Mouse (Mus musculus): Measurements from ENCODE around the gene Tgm4.

GRCm38 (mm10) chr9:123113931-123114330 is 79.4 kb downstream of the Tgm4 start:
- TF ChIP-seq POLR2A (IDR thresholded peaks at IDR 0.05; ENCODE audit: borderline replicate concordance, low read depth, low read length) (no peak), CTCF (IDR thresholded peaks at IDR 0.05; ENCODE audit: low read depth, low read length) (no peak)
